In the genomic region with DNA sequence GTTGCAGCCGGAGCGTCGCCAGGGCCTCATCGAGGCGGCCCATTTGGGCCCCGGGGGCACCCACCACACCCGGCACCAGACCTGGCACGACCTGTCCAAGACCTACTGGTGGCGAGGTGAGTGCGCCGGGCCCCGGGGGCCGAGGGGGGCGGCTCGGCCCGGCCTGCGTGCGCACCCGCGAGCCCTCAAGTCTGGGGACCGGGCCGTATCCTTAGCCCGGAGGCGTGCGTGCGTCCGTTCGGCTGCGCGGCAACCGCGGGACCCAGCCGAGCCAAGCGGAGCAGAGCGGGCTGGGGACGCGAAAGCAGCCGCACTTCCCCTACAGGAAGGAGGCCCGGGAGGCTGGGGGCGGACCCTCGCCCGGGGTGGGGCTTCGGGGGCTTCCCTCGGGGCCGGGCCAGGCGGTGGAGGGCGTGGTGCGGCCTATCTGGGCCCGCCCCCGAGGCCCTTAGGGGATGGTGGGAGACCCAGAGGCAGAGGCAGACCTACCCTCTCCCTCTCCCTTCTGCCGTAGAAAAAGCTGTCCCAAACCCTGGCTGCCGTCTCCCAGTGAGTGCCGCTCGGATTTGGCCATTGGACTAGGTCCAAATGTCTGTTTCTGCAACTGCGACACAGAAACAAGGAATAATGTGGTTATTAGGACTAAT, we compare ENCODE assay signal across 8 mouse cellular contexts. TPM values are rescaled to one million over a fixed set of nuclear protein-coding genes. Genes with fewer than 3 reads are reported as not detected.
DNase-seq lines count a peak whose midpoint lies in the region; ATAC-seq lines count a peak whose summit lies in the region.

No protein-coding gene starts in this region.

- no peaks in the 10 kb centered on the region for H3K27me3 ChIP-seq in erythroblast, embryonic 14.5 days (ENCODE audit: control insufficient read depth)
- H3K27me3 ChIP-seq in heart, embryonic 13.5 days (replicated peaks): no peaks in the 10 kb centered on the region
- no peaks in the 10 kb centered on the region for H3K27me3 ChIP-seq in liver, embryonic 12.5 days (replicated peaks)
- no peaks in the 10 kb centered on the region for H3K27me3 ChIP-seq in stomach, embryonic 14.5 days (ENCODE audit: control insufficient read depth, insufficient read depth, low read length)

- H3K4me1 ChIP-seq in erythroblast, embryonic 14.5 days (ENCODE audit: control insufficient read depth): peaks cover 46% of the 10 kb centered on the region
- peaks cover 37% of the 10 kb centered on the region for H3K4me1 ChIP-seq in heart, embryonic 13.5 days
- peaks cover 52% of the 10 kb centered on the region for H3K4me1 ChIP-seq in liver, embryonic 12.5 days
- H3K4me1 ChIP-seq in stomach, embryonic 14.5 days (ENCODE audit: control insufficient read depth, insufficient read depth, low read length): peaks cover 7% of the 10 kb centered on the region

- under 1% methylated on average over 51 of the region's 55 CpGs for WGBS in heart, embryonic 13.5 days
- under 1% methylated on average over 55 of the region's 55 CpGs for WGBS in liver, embryonic 12.5 days (ENCODE audit: insufficient replicate concordance)
- under 1% methylated on average over 51 of the region's 55 CpGs for WGBS in stomach, embryonic 14.5 days

- peak overlapping the region; percentile 90 for H3K4me3 ChIP-seq in erythroblast, embryonic 14.5 days (replicated peaks)
- peak overlapping the region; percentile 100 for H3K4me3 ChIP-seq in heart, embryonic 13.5 days
- H3K4me3 ChIP-seq in liver, embryonic 12.5 days: peak overlapping the region; percentile 99
- H3K4me3 ChIP-seq in stomach, embryonic 14.5 days (ENCODE audit: low read depth, low read length): peak overlapping the region; percentile 99

- peak overlapping the region; percentile 96 for H3K9ac ChIP-seq in heart, embryonic 13.5 days
- peak overlapping the region; percentile 97 for H3K9ac ChIP-seq in liver, embryonic 12.5 days
- H3K9ac ChIP-seq in stomach, embryonic 14.5 days (replicated peaks; ENCODE audit: low read depth, low read length): peak overlapping the region; percentile 89

- DNase-seq in CD4-positive helper T cell, adult 2 months (ENCODE audit: low read depth, low spot score): peak; percentile 92
- DNase-seq in brain, embryonic 18.5 days (ENCODE audit: low read depth, low spot score): peak; percentile 66
- peak; percentile 96 for DNase-seq in kidney, postnatal 10 days
- DNase-seq in naive thymus-derived CD4-positive, alpha-beta T cell, adult 2 months (ENCODE audit: low read depth): peak; percentile 88

- H3K9me3 ChIP-seq in erythroblast, embryonic 14.5 days (ENCODE audit: control insufficient read depth, low read length): no peaks in the 10 kb centered on the region
- no peaks in the 10 kb centered on the region for H3K9me3 ChIP-seq in heart, embryonic 13.5 days
- H3K9me3 ChIP-seq in liver, embryonic 12.5 days (replicated peaks): no peaks in the 10 kb centered on the region
- H3K9me3 ChIP-seq in stomach, embryonic 14.5 days (ENCODE audit: control insufficient read depth, low read depth, low read length): no peaks in the 10 kb centered on the region

- peak; percentile 84 for ATAC-seq in heart, embryonic 13.5 days (ENCODE audit: extremely low read depth, insufficient number of reproducible peaks, low FRiP score, low TSS enrichment)
- ATAC-seq in liver, embryonic 12.5 days: peak; percentile 87
- peak; percentile 92 for ATAC-seq in stomach, embryonic 14.5 days (ENCODE audit: insufficient number of reproducible peaks, insufficient read depth, low FRiP score, low read depth)

- H3K4me2 ChIP-seq in heart, embryonic 13.5 days: peak overlapping the region; percentile 79
- peak overlapping the region; percentile 86 for H3K4me2 ChIP-seq in liver, embryonic 12.5 days
- H3K4me2 ChIP-seq in stomach, embryonic 14.5 days (replicated peaks; ENCODE audit: low read depth, low read length): peak overlapping the region; percentile 76

- peaks cover 56% of the 10 kb centered on the region for H3K36me3 ChIP-seq in erythroblast, embryonic 14.5 days (ENCODE audit: control insufficient read depth)
- H3K36me3 ChIP-seq in heart, embryonic 13.5 days: peaks cover 45% of the 10 kb centered on the region
- peaks cover 45% of the 10 kb centered on the region for H3K36me3 ChIP-seq in liver, embryonic 12.5 days
- peaks cover 34% of the 10 kb centered on the region for H3K36me3 ChIP-seq in stomach, embryonic 14.5 days (ENCODE audit: control insufficient read depth, insufficient read depth, low read length)

- peak overlapping the region; percentile 93 for H3K27ac ChIP-seq in heart, embryonic 13.5 days (replicated peaks)
- H3K27ac ChIP-seq in liver, embryonic 12.5 days: peak overlapping the region; percentile 92
- H3K27ac ChIP-seq in stomach, embryonic 14.5 days (ENCODE audit: low read length): peak overlapping the region; percentile 90

RNA-seq across cellular contexts. Expression of a gene that starts 0.7 kb away (rescaled TPM):
- polyA plus RNA-seq in erythroblast, embryonic 14.5 days (2012): 0.14 and 0.22 TPM in 2 replicates
- 10.7 and 11.3 TPM in 2 replicates for polyA plus RNA-seq in heart, embryonic 13.5 days (2015; fragmentation: Nextera tagmentation; extraction: Ambion mirVana)
- 17.5 and 17.6 TPM in 2 replicates for polyA plus RNA-seq in liver, embryonic 12.5 days (2016; fragmentation: Nextera tagmentation; extraction: Ambion mirVana)
- 20.9 and 22.3 TPM in 2 replicates for polyA plus RNA-seq in stomach, embryonic 14.5 days (2014; fragmentation: Nextera tagmentation; extraction: Ambion mirVana)

RNA-seq across cellular contexts. Expression of a gene that starts 8.3 kb away (rescaled TPM):
- polyA plus RNA-seq in erythroblast, embryonic 14.5 days (2012): 15.4 and 21.4 TPM in 2 replicates
- polyA plus RNA-seq in heart, embryonic 13.5 days (2015; fragmentation: Nextera tagmentation; extraction: Ambion mirVana): 547 and 552 TPM in 2 replicates
- polyA plus RNA-seq in liver, embryonic 12.5 days (2016; fragmentation: Nextera tagmentation; extraction: Ambion mirVana): 638 and 654 TPM in 2 replicates
- 885 and 926 TPM in 2 replicates for polyA plus RNA-seq in stomach, embryonic 14.5 days (2014; fragmentation: Nextera tagmentation; extraction: Ambion mirVana)

RNA-seq across cellular contexts. Expression of a gene that starts 39.7 kb away (rescaled TPM):
- 0.25 and 0.26 TPM in 2 replicates for polyA plus RNA-seq in erythroblast, embryonic 14.5 days (2012)
- 7.5 and 9.1 TPM in 2 replicates for polyA plus RNA-seq in heart, embryonic 13.5 days (2015; fragmentation: Nextera tagmentation; extraction: Ambion mirVana)
- polyA plus RNA-seq in liver, embryonic 12.5 days (2016; fragmentation: Nextera tagmentation; extraction: Ambion mirVana): 5.7 and 6.0 TPM in 2 replicates
- polyA plus RNA-seq in stomach, embryonic 14.5 days (2014; fragmentation: Nextera tagmentation; extraction: Ambion mirVana): 12.6 and 12.7 TPM in 2 replicates

RNA-seq across cellular contexts. Expression of a gene that starts 55.2 kb away (rescaled TPM):
- polyA plus RNA-seq in erythroblast, embryonic 14.5 days (2012): 4.4 and 6.3 TPM in 2 replicates
- polyA plus RNA-seq in heart, embryonic 13.5 days (2015; fragmentation: Nextera tagmentation; extraction: Ambion mirVana): 144 and 158 TPM in 2 replicates
- polyA plus RNA-seq in liver, embryonic 12.5 days (2016; fragmentation: Nextera tagmentation; extraction: Ambion mirVana): 140 and 142 TPM in 2 replicates
- 231 and 241 TPM in 2 replicates for polyA plus RNA-seq in stomach, embryonic 14.5 days (2014; fragmentation: Nextera tagmentation; extraction: Ambion mirVana)

Comparison
In these comparisons a context has a peak if more than half of its experiments do, and no peak if none do; other contexts are left out.
1. Peak in every context shown above with its lines: DNase-seq, ATAC-seq, H3K4me3 ChIP-seq and H3K27ac ChIP-seq.
2. RNA of a gene that starts 8.3 kb away (polyA plus RNA-seq): 885 to 926 TPM in stomach, embryonic 14.5 days, 638 to 654 TPM in liver, embryonic 12.5 days and 547 to 552 TPM in heart, embryonic 13.5 days; 15.4 to 21.4 TPM in erythroblast, embryonic 14.5 days; every median in the first group is over 10 times any median in the second.